Mouse (Mus musculus): ENCODE results near the gene Tars.
A peak's percentile ranks its signal among the peaks of the same experiment; 100 is the strongest.

The Tars gene

GRCm38 (mm10) chr15:11399356-11400067 lies at the start of gene Tars:
Tars (minus strand) TSS chr15:11399665.
- DNase-seq: peak; percentile 97

- DNase-seq: no peak
These were observed 37.9 kb upstream of the Tars start for GRCm38 (mm10) chr15:11437361-11437760.

GRCm38 (mm10) chr15:11436709-11437280 lies 37.3 kb upstream of the Tars start:
- no peak for DNase-seq

GRCm38 (mm10) chr15:11426899-11427298 lies 27.4 kb upstream of the Tars start:
- no peak for DNase-seq

- DNase-seq: no peak
These were observed 14.0 kb upstream of the Tars start for GRCm38 (mm10) chr15:11413484-11413883.

GRCm38 (mm10) chr15:11412542-11412941 lies 13.1 kb upstream of the Tars start:
- no peak for DNase-seq

- DNase-seq: no peak
These were observed 12.4 kb upstream of the Tars start for GRCm38 (mm10) chr15:11411846-11412245.

- no peak for DNase-seq
These were observed 8.8 kb upstream of the Tars start for GRCm38 (mm10) chr15:11408155-11408826.

- DNase-seq: peak; percentile 25
These were observed 7.9 kb upstream of the Tars start for GRCm38 (mm10) chr15:11407381-11407780.

GRCm38 (mm10) chr15:11406769-11407168 lies 7.3 kb upstream of the Tars start:
- DNase-seq: peak; percentile 11

GRCm38 (mm10) chr15:11398676-11399350 lies 652 bp downstream of the Tars start:
- DNase-seq: peak; percentile 15

- DNase-seq: no peak
These were observed 3.0 kb downstream of the Tars start for GRCm38 (mm10) chr15:11396421-11396820.

GRCm38 (mm10) chr15:11392903-11393302 lies 6.6 kb downstream of the Tars start:
- no peak for DNase-seq

- no peak for DNase-seq
These were observed 15.7 kb downstream of the Tars start for GRCm38 (mm10) chr15:11383796-11384195.

- DNase-seq: no peak
These were observed 16.9 kb downstream of the Tars start for GRCm38 (mm10) chr15:11382585-11382984.

GRCm38 (mm10) chr15:11380616-11381015 lies 18.8 kb downstream of the Tars start:
- no peak for DNase-seq

GRCm38 (mm10) chr15:11380087-11380530 lies 19.4 kb downstream of the Tars start:
- DNase-seq: peak; percentile 14

GRCm38 (mm10) chr15:11379431-11380086 lies 19.9 kb downstream of the Tars start:
- no peak for DNase-seq

GRCm38 (mm10) chr15:11370477-11371085 lies 28.9 kb downstream of the Tars start:
- DNase-seq: no peak

- no peak for DNase-seq
These were observed 29.9 kb downstream of the Tars start for GRCm38 (mm10) chr15:11369572-11369971.

GRCm38 (mm10) chr15:11364795-11365194 lies 34.7 kb downstream of the Tars start:
- DNase-seq: no peak

- DNase-seq: no peak
These were observed 35.4 kb downstream of the Tars start for GRCm38 (mm10) chr15:11364112-11364511.

Data from cerebellum, adult 8-10 months (tissue).